Mouse (Mus musculus) urinary bladder, adult 2 months (tissue): ENCODE results near the gene Klc1. TPM values are rescaled to one million over a fixed set of nuclear protein-coding genes. Genes with fewer than 3 reads are reported as not detected.
"Not testable (repeated sequence)": the region's sequence is repeated elsewhere in the genome, so short reads cannot be mapped to it uniquely, and the experiment has no call there.

Source experiments
- DNase-seq: peaks from one replicate; pipeline ENCODE4 v3.0.0; 2022; ENCODE audit warnings: low spot score
- polyA plus RNA-seq: library from polyadenylated mRNA; depleted of rRNA; stranded (reverse); fragments of >200 nt; gene quantifications from 2 replicates; pipeline ENCODE4 v1.2.3, GENCODE M21; 2012; rRNA removed

Klc1 gene
- polyA plus RNA-seq, result 96.5 and 122 TPM in 2 replicates

GRCm38 (mm10) chr12:111758381-111759175, at the start of gene Klc1:
Gene Klc1 (plus strand): TSS chr12:111758849.
- DNase-seq, result peak; percentile 83

DNA sequence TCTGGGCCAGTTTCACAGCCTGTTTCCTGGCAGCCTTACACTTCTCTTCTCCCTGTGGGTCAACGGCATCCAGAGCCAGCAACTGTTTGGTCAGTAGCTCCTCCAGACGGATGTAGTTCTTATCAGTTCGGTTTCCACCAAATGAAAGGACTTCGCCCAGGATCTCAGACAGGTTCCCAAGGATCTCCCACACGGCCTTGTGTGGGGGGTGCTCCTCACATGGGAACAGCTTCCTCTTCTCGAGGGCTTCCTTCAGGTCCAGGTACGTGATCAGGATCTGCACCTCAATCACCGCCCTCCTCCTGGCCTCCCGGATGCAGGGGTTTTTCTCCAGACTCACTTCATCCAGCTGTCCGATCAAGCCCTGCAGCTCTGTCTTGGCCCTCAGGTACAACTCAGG, 48.6 kb upstream of the Klc1 start:
- no peak for DNase-seq

DNA sequence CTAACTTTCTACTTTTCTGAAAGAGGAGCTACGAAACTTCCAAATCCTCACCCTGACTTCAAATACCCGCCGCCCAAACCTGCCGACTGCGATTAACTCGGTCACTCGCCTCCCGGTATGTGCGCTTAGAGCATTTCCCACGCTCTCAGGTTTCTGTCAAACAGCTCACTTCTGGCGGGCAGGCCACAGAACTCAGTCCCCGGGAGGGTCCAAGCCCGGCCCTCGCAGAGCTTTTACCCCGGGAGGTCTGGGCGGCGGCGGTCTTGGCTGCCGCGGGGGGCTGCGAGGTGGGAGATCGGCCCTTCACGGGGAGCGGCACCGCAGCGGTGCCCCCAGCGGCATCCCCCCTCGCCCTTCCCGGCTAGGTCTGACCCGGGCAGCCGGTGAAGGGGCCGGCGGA, 46.2 kb upstream of the Klc1 start:
- no peak for DNase-seq

DNA sequence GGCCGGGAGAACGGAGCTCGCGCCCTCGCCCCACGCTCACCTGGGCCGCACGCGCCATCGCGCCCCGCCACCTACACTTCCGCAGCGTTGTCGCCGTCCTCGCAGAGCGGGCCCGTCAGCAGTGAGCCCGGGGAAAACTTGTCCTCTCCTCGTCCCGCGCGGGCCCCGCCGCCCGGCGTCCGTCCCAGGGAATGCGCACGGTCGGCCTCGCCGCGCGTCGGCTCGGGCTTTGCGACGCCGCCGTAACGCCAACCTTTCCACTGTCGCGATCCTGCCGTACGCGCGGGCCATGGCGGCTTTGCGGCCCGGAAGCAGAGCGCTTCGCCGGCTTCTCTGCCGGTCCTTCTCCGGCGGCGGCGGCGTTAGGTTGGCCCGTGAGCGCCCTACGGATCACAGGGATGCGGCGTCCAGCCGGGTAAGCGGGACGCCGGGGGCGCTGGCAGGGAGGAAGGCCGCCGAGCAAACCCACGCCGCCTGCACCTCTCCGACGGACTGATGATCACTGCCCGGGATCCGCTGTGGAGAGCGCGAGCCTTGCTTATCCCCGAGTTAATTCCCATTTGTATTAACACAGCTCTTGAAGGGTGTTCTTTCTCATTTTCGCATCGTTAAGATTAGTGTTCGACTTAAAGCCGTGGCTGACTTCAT, 45.5 kb upstream of the Klc1 start, which contains the start of the genes Bag5 and Apopt1:
Gene Bag5, minus strand, starts transcription at position 254 of the 648 bp plus-strand sequence.
Gene Apopt1, plus strand, starts transcription at position 258 of the 648 bp plus-strand sequence.
- DNase-seq, result peak; percentile 88

DNA sequence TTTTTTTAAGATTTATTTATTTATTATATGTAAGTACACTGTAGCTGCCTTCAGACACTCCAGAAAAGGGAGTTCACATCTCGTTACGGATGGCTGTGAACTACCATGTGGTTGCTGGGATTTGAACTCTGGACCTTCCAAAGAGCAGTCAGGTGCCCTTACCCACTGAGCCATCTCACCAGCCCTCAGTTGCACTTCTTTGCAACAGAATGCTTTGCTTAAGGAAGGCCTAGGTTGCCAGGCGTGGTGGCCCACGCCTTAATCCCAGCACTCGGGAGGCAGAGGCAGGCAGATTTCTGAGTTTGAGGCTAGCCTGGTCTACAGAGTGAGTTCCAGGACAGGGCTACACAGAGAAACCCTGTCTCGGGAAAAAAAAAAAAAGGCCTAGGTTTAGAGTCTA, 44.8 kb upstream of the Klc1 start:
- DNase-seq, result not testable (repeated sequence)

- no peak for DNase-seq
These were observed 42.1 kb upstream of the Klc1 start for GRCm38 (mm10) chr12:111716505-111716904.

- DNase-seq, result no peak
These were observed 40.0 kb upstream of the Klc1 start for GRCm38 (mm10) chr12:111718656-111719055.

GRCm38 (mm10) chr12:111720222-111720621, 38.4 kb upstream of the Klc1 start:
- no peak for DNase-seq

DNA sequence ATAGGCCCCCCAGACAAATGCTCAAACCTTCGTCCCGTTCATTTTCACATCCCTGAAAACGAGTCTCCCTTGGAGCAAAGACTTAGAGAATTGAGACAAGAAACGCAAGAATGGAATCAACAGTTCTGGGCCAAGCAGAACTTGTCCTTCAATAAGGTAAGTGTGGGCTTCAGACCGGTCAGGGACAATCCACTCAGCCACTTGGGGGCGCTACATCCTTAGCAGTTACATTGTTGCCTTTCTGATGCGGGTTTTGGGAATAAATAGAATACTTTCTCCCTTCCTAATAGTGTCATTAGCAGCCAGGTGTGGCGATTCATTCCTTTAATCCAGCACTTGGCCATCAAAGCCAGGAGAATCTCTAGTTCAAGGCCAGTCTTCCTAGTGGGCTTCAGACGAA, 36.0 kb upstream of the Klc1 start:
- no peak for DNase-seq

DNA sequence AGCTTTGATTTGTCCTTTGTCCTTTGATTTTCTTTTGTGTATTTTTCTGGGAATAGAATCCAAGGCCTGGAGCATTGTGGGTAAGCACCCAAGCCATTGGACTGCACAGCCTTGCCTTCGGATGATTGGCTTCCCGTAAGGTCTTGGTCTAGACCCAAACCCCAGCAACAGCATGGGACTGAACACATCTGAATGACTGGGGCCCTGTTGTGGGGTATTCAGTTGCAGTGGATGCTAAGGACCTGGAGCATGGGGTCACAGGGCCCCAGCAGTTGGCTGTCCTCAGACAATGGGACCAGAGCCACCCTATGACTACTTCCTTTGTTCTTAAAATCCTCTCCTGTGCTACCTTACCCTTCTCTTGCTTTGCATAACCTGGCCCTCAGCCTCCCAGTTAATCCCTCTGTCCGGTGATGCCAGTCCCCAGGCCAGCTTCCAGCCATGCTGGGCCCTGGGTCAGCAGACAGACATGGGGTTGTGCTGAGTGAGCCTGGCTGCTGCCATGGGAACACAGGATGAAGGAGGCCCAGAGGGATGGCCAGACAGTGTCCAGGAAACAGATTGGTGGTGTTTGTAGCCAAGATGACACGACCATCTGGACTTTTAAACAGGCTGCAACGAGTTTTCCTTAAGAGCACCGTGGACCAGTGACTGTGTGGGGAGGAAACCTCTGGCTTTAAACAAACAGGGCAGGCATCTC, 33.9 kb upstream of the Klc1 start:
- no peak for DNase-seq

DNA sequence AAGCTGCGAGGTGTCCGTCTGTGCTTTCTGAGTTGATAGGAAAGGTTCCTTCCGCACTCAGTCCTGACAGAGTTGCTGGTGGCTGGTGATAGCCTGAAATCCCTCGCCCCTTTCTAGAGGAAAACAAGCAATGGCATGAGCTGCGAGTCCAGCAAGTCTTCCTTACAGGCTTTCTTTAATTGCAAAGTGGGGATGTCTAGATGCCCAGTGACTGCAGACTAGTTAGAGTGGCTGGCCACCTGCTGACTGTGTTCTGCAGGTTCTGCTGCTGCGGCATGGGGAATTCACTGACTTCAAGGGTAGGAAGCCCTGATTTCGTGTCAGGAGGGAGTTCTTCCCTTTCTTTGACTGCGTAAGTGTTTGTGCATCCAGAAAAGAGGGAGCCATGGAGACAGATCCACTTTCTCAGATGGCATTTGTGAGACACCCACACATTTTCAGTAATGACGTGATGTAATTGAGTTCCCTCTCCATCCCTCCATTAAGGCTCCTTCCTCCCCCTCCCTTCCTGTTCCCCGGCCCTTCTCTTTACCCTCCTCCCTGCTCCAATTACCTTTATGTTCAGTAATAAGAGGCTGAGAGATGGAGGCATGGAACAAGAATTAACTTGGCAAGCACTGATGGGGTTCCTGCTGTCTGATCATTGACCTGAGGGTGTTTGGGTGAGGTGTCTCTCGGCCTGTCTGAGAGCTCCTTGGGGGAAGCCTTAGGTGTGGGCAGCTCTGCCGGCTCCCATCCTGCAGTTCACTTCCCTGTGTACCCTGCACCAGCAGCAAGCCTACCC, 33.1 kb upstream of the Klc1 start:
- DNase-seq, result no peak

DNA sequence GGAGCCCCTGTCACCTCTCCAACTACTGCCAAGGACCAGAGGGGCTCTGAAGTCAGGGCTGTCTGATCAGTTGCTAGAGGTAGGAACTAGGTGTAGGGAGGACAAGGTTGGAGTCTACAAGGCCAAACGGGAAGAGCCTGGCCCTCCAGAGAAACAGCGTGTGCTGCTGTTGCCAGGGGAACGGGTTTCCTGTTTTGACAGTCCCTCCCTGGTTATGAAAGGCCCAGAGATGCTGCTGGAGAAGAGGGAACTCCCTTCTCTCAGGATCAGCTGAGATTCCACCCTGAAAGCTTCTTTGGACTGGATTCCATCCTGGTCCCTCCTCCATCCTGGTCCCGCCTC, 32.6 kb upstream of the Klc1 start:
- no peak for DNase-seq

GRCm38 (mm10) chr12:111727956-111728355, 30.7 kb upstream of the Klc1 start:
- no peak for DNase-seq

DNA sequence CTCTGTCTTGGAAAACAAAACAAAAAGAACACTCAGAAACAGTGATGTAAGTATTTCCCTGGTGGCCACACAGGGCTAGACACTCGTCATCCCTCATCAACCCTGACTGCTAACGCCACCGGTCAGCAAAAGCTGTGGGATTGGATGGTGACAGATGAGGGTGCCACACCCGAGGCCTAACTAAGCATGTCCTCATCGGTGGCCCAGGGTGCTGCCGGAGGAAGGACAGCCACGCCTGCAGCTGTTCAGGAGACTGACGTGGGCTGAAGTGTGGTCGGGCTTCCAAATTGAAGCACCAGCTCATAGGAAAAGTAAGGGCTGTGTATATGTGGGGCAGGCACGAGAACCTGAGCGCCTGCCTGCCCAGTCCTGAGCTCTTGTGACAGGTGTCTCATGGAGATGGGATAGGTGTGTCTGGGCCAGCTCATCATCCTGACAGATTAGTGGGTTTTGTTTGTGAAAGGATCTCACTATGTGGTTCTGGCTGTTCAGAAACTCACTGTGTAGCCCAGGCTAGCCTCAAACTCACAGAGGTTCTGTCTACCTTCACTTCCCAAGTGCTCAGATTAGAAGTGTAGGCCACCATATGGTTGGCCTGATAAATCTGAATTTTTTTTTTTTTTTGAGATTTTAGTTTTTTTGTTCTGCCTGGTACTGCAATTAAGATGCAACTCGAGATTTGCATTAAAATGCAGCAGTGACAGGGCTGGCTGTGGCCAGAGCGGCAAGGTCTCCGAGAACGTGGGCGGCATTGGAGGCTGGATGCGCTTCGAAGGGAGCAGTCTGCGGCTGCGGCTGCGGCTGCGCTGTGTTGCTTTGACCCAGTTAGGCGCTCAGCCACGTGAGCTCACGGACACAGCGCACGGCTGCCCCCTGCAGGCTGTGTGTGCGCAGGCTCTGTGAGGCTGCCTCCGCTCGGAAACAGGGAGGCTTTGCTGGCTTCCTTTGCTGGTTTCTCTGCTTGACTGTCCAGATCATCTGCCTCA, 26.5 kb upstream of the Klc1 start:
- DNase-seq, result peak; percentile 59

DNA sequence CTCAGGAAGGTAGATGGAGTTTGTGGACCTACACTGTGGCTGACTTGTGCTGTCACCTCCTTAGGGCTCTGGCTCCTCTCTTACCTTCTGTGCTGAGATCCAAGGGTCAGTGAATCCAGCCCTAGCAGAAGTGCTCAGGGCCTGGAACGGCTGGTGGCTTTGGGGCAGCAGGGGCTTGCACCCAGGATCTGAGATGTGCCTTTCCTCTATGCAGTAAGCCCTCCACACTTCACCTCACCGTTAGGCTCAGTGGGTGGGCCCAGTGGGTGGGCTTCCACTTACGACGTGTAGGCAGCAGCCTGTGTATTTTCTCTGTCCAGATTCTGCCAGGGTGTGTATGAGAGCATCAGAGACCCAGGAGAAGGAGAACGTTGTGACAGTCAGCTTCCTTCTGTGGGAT, 25.7 kb upstream of the Klc1 start:
- DNase-seq, result no peak

- DNase-seq, result no peak
These were observed 23.7 kb upstream of the Klc1 start for GRCm38 (mm10) chr12:111734912-111735311.

- not testable (repeated sequence) for DNase-seq
These were observed 22.0 kb upstream of the Klc1 start for GRCm38 (mm10) chr12:111736676-111737075.

DNA sequence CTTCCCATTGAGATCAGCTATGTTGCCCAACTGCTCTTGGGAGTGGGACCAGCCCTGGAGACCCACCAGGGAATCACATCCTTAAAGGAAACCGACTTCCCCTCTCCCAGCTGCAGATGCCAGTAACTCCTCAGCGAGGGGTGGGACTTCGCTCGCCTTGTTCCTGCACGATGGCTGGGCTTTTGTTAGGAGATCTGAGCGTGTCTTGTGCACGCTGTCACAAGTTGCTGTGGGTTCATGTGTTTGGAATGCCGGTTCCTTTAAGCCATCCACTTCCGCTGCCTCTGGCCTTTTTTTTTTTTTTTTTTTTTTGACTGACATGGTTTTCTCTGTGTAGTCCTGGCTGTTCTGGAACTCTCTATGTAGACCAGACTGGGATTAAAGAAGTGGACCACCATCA, 21.3 kb upstream of the Klc1 start:
- no peak for DNase-seq

DNA sequence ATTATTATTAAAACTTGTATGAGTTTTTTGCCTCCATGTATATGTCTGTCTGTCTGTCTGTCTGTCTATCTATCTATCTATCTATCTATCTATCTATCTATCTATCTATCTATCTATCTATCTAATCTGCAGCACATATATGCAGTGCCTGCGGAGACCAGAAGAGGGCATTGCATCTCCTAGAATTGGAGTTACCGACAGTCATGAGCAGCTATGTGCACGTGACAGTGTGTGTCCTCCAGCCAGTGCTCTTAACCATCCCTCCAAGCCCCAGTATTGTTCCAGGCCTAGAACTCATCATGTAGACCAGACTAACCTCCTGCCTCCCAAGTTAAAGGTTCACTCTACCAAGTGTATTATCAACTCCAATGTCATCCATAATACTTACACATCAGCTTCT, 19.9 kb upstream of the Klc1 start:
- DNase-seq, result no peak

DNA sequence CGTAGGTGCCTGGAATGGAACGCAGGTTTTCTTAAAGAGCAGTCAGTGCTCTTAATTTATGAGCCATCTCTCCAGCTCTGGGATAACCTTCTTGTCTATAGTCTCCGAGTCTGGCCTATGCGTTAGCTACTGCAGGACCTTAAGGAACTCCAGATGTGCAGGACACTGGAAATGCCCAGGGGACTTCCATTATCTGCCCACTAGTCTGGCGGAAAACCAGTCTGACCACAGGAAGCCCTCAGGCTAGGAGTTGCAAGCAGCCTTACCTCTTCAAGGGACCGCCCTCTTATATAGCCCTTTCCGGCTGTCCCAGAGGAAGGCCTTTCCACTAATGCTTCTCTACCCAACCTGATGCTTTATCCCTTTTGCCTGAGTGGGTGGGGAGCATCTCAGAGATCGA, 17.3 kb upstream of the Klc1 start:
- DNase-seq, result no peak

- no peak for DNase-seq
These were observed 15.2 kb upstream of the Klc1 start for GRCm38 (mm10) chr12:111743419-111743818.
